Mouse (Mus musculus) right cerebral cortex, postnatal 4 days (tissue): Measurements from ENCODE around the gene Grk5.
"Not testable (repeated sequence)": the region's sequence is repeated elsewhere in the genome, so short reads cannot be mapped to it uniquely, and the experiment has no call there.

Source experiments
- DNase-seq: peaks from one replicate; pipeline ENCODE4 v3.0.0-alpha.2; 2022

The Grk5 gene

DNA sequence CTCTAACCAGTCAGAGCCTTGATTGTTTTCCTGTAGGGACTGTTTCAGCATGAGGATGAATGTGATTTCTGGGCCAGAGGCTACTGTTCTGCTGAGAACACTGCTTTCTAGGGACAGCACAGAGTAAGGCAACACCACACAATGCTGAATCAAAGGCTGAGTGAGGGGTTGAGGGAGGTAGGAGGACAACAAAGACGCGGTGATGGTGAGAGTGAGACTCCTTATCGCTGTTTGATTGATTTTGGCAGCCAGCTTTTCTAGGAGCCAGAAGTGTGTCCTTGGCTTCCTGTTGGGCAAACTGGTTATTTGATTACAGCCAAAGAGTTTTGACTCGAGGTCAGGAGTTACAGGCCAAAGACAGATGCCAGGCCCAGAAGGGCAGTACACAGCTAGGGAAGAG is 25.7 kb downstream of the Grk5 start:
- DNase-seq, result no peak

DNA sequence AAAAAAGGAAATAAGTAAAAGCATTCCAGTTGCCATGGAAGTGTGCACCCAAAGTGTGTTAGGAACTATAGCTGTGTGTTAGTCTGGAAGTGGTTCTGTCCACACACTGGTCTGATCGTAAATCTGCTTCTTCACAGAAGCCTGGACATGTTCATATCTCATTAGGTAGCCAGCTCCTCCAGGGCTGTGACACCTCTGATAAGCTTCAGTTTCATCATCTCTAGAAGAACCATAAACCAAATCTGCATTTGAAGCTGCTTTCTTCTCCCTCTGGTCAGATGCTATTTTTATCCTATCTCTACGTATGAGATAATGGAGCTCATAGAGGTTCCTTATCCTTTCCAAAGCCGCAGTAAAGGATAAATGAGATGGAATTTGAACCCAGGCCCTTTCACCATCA is 26.3 kb downstream of the Grk5 start:
- no peak for DNase-seq

DNA sequence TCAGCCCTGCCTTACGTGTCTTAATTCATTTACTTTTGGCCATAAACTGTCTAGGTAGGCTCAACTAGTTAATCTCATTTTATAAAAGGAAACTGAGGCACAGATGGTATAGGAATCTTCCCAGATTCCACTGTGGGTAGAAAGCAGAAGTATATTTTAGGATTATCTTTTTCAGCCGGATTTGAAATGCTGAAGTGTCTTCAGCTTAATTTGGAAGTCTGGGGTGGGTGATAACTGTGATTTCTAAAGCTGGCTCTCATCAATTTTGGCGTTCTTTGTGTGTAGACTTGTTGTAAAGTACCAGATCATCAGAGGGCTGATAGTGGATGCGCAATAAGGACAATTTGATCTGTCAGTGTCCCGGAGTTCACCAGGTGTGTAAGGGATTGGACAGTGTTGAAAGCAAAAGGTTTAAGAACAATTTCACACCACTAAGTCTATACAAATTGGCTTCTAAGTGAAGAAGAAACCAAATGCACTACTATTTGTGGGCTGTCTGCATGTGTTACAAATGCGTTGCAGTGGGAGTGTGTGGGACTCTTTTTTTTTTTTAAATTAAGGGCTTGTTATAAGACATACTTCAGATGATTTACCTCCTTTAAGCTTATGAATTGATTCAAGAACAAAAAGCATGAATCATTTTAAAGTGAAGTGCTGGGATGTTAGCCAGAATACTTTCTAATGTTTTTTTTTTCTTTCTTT is 27.5 kb downstream of the Grk5 start:
- no peak for DNase-seq

DNA sequence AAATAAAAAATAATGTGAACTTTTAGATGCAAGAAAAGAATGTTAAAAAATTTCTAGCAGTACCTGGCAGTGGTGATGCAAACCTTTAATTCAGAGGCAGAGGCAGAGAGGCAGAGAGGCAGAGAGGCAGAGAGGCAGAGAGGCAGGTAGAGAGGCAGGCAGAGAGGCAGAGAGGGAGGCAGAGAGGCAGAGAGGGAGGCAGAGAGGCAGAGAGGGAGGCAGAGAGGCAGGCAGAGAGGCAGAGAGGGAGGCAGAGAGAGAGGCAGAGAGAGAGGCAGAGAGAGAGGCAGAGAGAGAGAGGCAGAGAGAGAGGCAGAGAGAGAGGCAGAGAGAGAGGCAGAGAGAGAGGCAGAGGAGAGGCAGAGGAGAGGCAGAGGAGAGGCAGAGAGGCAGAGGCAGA is 35.0 kb downstream of the Grk5 start:
- not testable (repeated sequence) for DNase-seq

DNA sequence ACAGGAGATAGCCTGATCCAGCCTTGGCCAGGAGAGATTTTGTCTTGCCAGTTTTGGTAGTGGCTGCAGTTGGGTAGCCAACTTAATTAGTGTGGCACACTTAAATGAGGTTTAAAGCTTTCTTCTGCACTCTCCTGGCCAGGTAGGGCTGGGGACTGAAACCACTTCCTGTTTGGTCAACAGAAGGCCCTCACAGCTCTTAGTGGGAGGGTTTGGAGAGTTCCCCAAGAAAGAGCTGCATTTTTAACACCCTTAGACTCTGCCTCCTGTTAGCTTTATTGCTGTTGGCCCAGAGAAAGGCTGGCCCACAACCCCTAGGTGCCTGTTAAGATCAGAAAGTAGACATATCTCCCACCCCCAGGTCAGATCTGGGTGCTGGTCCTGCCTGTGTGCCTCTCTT is 45.5 kb downstream of the Grk5 start:
- DNase-seq, result no peak

DNA sequence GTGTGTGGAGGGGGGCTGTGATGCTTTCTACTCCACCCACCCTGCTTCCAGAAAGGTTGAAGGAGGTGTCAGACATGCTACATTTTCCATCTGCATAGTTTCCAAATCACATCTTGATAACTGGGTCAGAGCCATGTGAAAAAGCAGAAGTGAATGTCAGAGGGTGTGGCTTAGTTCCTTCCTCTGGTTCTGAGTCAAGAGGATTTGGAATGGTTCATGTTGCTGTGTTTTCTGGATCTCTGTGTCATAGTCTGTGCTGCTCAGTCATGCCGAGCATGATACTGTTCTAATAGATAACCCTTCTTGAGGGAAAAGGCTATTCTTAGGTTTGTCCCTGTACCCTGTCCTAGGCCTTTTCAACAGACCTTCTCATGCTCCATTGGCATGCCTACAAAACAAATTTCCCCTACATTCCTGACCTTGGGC is 50.4 kb downstream of the Grk5 start:
- no peak for DNase-seq

DNA sequence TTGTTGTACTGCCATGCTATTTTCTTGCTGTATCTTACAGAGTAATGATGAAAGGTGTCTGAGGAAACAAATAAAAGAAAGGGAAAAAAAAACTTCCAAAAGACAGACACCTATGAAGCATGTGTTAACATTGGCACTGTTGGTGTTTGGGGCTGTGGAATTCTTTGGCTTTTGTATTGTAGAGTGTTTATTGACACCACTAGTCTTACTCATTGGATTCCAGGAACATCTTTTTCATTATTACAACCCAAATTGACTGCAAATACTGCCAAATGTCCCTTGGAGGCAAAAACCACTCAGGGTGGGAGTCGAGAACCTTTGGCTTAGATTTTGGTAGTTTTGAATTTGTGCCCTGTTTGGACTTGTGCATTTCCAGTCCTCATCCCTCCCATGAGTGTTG is 51.3 kb downstream of the Grk5 start:
- no peak for DNase-seq

DNA sequence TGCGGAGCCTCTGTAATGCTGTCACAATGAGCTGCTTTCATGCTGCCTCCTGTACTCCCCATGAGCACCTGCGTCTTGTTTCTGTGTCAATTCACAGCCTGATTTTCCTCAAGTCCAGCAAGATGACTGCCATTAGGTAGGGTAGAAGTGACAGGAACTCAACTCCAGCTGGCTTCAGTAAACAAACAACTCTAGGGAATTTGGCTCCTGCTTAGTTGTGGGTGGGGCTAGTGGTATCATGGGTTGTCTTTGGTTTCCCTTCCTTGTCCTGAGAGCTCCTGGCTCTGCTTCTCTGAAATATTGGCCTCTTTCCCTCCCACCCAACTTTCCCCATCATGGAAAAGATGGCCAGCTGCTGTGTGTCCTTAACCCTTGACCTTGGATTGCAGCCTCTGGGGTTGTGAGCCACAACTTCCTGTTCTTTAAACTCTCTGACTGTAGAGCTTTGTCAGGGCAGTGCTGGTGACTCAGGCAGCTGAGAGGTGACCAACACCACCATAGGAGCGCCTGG is 56.3 kb downstream of the Grk5 start:
- no peak for DNase-seq

DNA sequence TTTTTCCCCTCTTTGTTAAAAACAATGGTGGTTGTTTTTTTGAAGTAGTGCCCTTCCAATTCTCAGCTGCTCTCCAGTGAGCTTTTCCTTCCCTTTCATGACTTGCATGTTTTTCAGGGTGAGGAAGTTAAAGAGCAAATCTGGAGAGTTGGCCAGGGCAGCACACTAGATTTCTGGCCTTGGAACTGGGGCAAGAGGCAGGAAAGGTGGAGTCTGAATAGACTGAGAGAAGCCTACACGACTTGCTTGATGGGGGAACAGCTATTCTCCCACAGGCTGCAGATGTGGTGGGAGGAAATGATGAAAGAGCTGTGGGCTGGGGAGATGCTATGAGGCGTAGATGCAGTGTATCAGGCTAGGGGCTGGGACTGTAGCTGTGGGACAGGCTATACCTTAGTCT is 57.1 kb downstream of the Grk5 start:
- no peak for DNase-seq

DNA sequence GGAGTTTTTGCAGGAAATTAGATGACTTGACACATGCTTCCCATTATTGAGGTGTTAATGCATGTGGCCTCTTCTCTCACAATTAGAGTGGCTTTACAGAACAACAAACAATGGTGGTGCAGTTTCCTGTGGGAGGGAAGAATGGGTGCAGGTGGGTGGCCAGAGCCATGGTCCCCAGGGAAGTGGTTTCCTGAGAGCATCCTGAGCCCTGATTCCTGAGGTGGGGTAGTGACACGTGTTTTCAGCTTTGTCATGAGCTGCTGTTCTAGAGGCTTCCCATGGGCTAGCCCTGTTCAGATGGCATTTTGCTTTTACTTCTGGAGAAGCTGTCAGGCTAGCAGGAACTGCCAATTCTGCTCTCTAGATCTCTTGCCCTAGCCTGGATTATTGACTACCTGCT is 59.4 kb downstream of the Grk5 start:
- DNase-seq, result no peak

DNA sequence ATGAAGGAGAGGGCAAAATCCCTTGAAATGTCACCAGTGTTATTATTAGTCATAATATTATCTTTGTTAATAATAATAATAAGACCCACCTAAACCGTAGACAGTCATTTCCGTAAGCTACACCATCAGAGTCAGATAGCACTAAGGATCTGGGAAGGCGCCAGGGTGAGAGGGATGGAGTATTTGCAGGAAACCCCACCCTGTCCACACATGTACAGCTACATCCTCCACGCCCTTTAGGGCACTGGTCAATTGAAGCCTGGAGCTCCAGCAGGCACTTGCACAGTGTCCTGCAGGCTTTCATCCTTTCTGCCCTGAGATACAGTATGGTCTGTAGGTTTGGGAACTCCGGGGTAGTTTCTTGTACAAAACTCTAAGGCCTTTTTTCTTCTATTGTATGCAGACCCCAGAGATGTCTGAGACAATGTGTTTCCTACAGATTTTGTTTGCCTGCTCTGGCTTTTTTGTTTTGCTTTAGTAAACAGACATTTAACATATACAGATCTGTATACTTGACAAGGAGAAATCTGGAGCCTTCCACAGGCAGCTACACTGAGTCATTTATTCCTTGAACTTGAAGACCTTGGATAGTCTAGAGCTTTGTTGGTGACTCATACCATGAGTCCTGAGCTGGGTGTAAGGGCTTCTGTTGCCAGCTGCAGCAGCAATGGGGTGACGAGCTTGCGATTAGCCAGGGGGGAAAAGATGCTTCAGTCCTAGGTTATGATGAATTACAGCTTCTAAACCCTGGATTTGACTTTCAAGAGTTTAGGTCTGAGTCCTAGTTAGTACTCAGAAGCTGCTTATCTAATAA is 60.7 kb downstream of the Grk5 start:
- DNase-seq, result no peak

DNA sequence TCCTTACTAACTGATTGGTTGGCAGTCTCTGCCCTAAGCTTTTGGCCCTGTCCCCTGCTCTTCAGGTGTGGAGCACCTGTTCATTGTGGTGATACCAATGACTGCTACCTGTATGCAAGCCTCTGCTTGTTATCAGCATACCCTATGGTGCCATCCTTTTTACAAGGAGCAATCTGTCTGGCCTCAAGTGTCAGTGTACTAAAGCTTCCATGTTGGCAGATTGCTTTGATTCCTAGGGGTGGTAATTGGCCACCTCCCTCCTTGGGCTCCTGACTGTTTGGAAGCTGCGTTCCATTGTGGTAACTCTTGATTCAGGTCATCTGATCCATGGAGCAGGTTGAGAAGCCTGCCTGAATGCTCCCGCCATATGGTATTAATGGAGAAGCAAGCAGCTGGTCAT is 65.6 kb downstream of the Grk5 start:
- DNase-seq, result no peak

DNA sequence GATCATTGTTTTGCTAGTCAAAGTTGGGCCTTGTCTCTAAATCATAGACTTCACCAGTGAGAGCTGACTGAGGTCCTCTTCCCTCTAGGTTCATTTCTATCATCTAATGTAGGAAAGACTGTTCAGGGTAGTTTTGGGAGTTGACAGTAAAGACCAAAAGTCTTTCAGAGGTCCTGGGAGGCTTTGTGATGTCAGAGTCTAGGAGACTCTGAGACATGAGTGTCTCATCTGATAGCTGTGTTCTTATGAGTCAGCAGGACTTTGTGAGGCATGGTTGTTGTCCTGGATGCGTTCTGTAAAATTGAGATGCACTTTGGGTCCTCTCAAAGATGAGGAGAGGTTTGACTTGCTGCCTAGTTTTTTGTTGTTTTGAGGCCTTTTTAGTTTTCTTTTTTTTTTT is 66.2 kb downstream of the Grk5 start:
- no peak for DNase-seq

DNA sequence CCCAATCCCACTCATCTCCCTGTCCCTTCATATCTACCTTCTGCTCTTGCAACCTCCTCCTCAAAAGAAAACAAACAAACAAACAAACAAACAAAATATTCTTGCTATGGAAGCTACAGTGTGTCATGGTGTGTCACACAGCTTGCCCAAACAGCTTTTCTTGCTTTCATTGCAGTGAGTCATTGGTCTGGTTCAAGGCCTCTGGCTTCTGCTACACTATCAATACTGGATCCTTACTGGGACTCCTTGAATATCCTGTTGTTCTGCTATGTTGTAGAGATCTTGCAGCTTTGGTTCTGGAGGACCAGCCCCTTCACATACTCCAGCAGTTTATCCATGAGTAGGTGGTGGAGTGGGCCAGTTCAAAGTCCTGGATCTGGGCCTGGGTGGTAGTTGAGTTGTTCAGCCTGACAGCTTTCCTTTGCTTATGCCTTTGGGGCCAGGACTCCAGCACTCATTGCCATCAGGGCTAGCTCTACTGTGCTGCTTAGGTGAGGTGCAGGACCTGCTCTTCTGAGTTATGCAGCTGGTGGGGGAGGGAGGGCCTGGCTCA is 66.7 kb downstream of the Grk5 start:
- DNase-seq, result no peak

DNA sequence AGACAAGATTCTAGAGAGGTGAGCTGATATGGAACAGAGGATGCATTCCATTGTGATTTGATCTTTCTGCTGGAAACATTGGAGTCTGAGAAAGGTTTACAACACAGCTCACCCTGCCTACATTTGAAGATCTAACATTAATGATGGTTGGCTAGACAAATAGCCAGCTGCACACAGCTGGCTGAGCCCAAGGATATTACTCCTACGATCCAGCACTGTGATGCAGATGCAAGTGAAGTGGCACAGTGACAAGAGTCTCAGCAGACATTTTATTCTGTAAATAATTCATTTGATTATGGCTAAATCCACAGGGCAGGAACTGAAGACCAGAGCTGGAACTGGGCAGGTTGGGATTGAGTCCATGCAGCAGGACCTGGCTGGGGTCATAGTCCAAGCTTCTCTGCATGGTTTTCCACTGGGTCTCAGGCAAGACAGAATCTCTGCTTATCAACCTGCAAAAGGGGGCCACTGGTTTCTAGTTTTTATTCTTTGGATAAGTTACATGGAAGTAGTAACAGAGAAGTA is 70.2 kb downstream of the Grk5 start:
- no peak for DNase-seq

DNA sequence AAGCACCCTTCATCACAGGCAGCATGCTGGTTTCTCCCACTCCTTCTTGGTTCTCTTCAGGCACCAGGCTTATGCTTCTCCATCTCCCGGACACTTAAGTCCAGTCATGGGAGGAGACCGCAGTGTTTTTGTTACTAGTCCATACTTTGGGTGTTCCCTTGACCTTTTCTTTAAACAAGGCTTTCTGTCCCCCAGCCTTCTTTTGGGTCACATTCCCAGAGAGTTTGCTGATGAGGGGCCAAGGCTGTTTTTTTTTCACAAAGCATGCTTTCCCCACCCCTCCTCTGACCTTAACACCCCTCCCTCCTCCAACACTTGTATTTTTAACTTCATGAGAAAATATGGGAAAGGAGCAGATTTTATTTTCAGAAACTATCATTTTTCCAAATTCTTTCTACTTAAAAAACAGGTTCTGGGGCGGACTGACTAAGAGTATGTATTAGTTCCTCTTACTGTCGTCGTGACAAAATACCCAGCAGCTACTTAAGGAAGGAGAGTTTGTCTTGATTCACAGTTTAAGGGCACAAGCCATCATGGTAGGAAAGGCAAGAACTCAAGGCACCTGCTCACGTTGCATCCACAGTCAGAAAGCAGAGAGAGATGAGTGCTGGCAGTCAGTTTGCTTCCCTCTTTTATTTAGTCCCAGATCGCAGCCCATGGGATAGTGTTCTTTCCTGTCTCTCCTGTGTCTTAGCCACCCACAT is 73.0 kb downstream of the Grk5 start:
- DNase-seq, result no peak

DNA sequence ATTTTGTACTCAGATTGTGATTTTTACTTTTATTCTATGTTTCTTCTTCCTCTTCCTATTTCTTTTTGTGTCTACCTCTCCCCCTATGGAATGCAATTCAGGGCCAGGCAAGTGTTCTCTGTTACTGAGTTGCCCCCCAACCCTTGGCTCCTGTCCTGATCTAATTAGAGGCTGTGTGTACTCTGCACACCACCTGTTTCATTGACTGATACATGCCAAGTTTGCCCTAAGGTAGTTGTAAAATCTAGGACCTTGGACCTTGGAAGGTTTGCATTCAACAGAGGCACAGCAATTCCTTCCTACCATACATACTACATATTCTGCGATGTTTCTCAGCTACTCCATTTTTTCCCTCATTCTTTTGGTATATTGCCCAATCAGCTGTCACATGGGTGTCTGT is 78.4 kb downstream of the Grk5 start:
- no peak for DNase-seq

DNA sequence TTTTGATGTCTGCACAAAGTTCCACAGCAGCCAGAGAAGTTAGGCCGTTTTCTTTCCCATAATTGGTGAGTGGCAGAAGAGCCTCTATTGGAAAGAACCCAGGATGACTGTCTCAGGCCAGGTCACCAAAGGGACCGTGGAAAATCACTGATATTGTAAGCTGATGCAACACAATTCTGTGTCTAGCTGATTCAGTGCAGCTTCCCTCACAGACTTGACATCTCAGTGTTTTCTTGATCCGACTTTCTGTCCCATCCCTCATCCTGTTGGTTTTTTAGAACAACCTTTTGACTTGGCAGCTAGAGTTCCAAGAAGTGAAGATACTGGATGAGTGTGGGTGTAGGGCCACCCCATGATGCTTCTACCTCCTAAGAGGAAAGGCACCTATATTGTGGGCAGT is 80.9 kb downstream of the Grk5 start:
- DNase-seq, result no peak

DNA sequence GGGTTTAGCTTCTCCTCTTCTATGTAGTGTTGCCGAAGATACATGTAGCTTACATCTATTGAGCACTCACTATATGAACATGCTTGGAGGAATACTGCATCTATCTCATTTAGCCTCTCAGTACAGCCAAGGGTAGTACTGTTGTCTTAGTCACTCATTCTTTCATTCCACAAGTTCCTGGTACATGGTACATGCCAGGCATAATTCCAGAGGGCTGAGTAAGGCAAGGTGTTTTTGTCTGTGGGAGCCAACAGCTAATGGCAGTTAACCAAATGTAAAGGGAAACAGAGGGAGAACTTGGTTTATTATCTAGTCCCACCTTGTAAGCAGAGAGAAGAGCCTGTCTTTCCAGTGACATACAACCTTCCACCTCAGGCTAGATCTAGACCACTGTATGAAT is 82.0 kb downstream of the Grk5 start:
- DNase-seq, result no peak

DNA sequence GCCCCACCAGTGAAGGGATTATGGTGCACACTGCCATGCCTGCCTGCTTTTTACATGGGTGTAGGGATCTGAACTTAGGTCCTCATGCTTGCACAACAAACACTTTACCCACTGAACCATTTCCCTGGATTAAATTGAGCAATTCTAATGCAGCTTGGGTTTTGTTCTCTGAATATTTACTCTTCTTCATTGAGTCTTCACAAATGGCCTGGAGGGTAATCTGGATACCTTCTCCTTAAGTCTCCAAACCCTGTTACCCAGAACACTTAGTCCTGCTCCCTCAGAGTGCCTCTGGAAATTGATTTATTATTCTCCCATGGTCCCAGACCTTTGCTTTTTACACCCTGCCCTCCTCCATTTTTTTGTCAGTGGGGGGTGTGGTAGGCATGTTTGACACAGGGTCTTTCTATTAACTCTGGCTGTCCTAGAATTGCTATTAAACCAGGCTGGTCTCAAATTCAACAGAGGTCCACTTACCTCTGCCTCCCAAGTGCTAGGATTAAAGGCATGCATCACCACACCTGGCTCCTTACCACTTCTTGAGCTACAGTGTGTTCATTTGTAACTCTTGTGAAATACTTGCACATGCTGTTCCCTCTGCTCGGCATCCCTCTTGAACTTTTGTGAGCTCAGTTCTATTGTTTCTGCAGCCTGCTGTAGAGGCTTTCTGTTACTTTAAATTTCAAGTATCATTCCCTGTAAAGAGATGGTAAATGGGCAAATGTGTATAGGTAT is 82.9 kb downstream of the Grk5 start:
- no peak for DNase-seq

DNA sequence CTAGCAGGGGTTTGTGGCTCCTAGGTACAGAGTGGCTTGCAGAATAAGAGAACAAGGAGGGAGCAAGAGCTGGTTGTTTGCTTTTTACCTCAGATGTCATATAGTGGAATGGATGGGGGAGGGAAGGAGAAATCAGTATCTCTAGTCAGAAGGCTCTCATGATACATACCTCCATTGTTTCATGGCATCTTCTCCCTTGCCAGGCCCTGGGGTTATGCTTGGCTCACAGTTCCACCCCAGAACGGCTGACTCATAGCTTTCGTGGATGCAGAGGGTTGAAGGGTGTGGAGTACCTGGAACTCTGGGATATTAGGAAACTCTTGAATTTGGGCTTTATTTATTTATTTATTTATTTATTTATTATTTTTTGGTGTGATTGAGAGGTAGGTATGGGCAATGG is 84.0 kb downstream of the Grk5 start:
- no peak for DNase-seq

DNA sequence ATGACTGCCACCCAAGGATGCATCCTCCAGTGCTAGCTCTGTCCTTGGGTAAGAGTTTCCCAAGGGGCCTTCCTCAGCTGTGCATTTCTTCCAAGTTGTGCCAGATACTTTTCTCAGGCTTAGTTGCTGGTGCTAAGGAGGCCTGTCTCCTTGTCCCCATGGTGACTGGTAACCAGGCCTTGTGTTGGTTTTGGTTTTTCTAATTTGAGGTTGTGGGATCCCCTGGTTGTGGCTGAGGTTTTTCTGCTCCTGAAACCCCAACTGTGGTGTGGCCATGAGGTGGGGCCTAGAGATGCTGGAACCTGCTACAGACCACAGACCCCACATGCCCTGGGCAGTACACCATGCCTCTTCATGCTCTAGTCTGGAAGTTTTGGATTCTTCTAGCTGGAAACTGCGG is 90.0 kb downstream of the Grk5 start:
- no peak for DNase-seq

DNA sequence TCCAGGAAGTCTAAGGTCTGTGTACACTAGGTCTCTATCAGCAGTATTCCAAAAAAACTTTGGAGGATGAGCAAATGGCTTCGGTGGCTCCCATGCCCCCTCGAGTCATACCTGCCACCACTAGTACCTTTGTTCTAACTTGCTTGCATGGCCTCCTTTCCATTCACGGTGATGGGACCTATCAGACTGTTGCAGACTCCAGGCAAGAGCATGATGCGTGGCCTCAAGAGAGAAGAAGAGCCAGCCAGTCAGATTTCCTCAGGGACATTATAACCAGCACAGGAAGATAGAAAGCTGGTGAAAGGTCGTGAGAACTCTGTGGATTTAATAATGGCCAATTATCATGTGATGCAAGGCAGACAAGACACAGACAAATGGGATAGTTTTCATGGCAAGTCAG is 91.8 kb downstream of the Grk5 start:
- DNase-seq, result no peak
